Mouse (Mus musculus) small intestine, adult 2 months (tissue): Measurements from ENCODE around the gene Idh2.

Experiments used
- CTCF ChIP-seq: fragments of 200-500 bp; IDR thresholded peaks from 2 replicates; pipeline ENCODE4 v1.5.1; 2012; ENCODE audit warnings: low read depth, mild to moderate bottlenecking, control low read depth, inconsistent platforms, low read length, moderate library complexity, mixed read lengths; ENCODE audit not compliant: insufficient replicate concordance, insufficient read length; ENCODE audit errors: extremely low read depth
- POLR2A ChIP-seq: fragments of 200-500 bp; IDR thresholded peaks from 2 replicates; pipeline ENCODE4 v1.6.1; 2012; ENCODE audit warnings: low read depth, mild to moderate bottlenecking, control low read depth, inconsistent platforms, low read length, moderate library complexity

DNA sequence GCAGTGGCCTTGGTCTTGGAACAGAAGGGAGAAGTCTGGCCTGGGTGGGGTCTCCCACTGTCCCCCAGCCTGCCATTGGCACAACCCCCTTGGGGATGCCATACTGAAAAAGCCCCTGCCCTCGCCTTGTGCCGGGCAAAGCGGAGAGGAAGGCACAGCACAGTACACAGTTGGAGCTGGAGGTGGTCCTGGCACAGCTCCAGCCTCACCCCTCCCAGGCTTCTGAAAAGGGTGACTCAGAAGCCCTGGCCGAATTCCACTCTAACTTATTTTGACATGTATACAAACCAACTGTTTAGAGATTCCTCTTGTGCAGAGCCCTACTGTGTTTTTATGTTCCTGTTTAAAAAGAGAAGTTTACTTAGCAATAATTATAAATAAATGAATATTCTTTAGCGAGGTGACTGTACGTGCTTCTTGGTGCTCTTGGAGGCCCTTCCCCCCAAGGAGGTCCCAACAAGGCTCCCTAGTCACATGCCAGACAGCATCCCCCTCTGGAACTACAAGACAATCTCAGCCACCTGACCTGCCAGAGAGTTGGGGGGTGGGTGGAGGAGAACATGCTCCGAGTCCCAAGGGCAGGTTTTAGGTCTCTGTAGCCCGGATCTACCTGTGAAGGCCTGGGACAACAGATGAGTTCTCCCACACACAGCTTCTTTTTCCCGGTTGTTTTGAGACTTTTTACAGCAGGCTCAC is 22.7 kb downstream of the Idh2 start:
- TF ChIP-seq CTCF = no peak
- TF ChIP-seq POLR2A = no peak
